Mouse (Mus musculus): Measurements from ENCODE around the gene Ptprcap.

- TF ChIP-seq EP300 (IDR thresholded peaks at IDR 0.05; ENCODE audit: low read depth in 1 of 2, low read length in 2 of 2) (no peak), MXI1 (IDR thresholded peaks at IDR 0.05; ENCODE audit: low read depth, low read length) (no peak; the same call in 1 of the 2 replicates), POLR2A (IDR thresholded peaks at IDR 0.05; ENCODE audit: control insufficient read depth in 1 of 2, insufficient read depth in 1 of 2, low read depth in 1 of 2, low read length in 2 of 2, poor library complexity in 1 of 2) (peak; percentile 47 to 67; a peak in 2 of 4 replicates), CTCF (IDR thresholded peaks at IDR 0.05 in 2 of 3, conservative IDR thresholded peaks at IDR 0.05 in 1 of 3; ENCODE audit: control insufficient read depth in 1 of 3, insufficient read depth in 1 of 3, low read depth in 2 of 3, low read length in 3 of 3, poor library complexity in 1 of 3, severe bottlenecking in 1 of 3) (no peak), CHD2 (IDR thresholded peaks at IDR 0.05; ENCODE audit: low read length) (no peak)
These were observed 5.0 kb upstream of the Ptprcap start, which contains the start of gene Coro1b for GRCm38 (mm10) chr19:4148491-4148806.

Measured in MEL (cell line).